Mouse (Mus musculus) common myeloid progenitor, adult 5-6 weeks (primary cell): ENCODE measurements around the gene Pa2g4. TPM values are rescaled to one million over a fixed set of nuclear protein-coding genes. Genes with fewer than 3 reads are reported as not detected.

Source experiments
- ATAC-seq: replicated peaks from 2 replicates; pipeline ENCODE4 v1.8.0; 2016; ENCODE audit warnings: low read depth, mild to moderate bottlenecking, moderate TSS enrichment, inconsistent platforms; ENCODE audit not compliant: poor library complexity, severe bottlenecking
- total RNA-seq: library from RNA; stranded (forward); fragments of 200-1000, 187-1606 nt; gene quantifications from 2 replicates; pipeline ENCODE4 v1.2.3, GENCODE M21; 2017

The Pa2g4 gene
- total RNA-seq, 1 experiment from 2014 or later = 532 TPM

- ATAC-seq = no peak
Observed at GRCm38 (mm10) chr10:128543100-128543499, 22.7 kb downstream of the Pa2g4 start.

- ATAC-seq = no peak
Observed at GRCm38 (mm10) chr10:128538340-128538870, 27.4 kb downstream of the Pa2g4 start.

- peak; percentile 98 for ATAC-seq
Observed at GRCm38 (mm10) chr10:128536266-128536940, 29.4 kb downstream of the Pa2g4 start.

- peak; percentile 72 for ATAC-seq
Observed at GRCm38 (mm10) chr10:128535624-128536265, 30.0 kb downstream of the Pa2g4 start.

- ATAC-seq = no peak
Observed at GRCm38 (mm10) chr10:128535206-128535605, 30.6 kb downstream of the Pa2g4 start.

- peak; percentile 8 for ATAC-seq
Observed at GRCm38 (mm10) chr10:128526366-128527356, 39.1 kb downstream of the Pa2g4 start.

- ATAC-seq = peak; percentile 81
Observed at GRCm38 (mm10) chr10:128525671-128526308, 40.0 kb downstream of the Pa2g4 start, which contains the start of gene Esyt1. Gene Esyt1 (minus strand): TSS chr10:128525871.

GRCm38 (mm10) chr10:128524732-128525662 is 40.8 kb downstream of the Pa2g4 start:
- peak; percentile 45 for ATAC-seq

- ATAC-seq = no peak
Observed at GRCm38 (mm10) chr10:128524111-128524731, 41.6 kb downstream of the Pa2g4 start.

- ATAC-seq = no peak
Observed at GRCm38 (mm10) chr10:128522351-128522750, 43.4 kb downstream of the Pa2g4 start.

GRCm38 (mm10) chr10:128520591-128520990 is 45.2 kb downstream of the Pa2g4 start:
- ATAC-seq = no peak

GRCm38 (mm10) chr10:128518833-128519232 is 47.0 kb downstream of the Pa2g4 start:
- ATAC-seq = no peak; the same call in 1 of the 2 replicates

GRCm38 (mm10) chr10:128516677-128517076 is 49.1 kb downstream of the Pa2g4 start:
- ATAC-seq = peak; percentile 91

GRCm38 (mm10) chr10:128516029-128516428 is 49.8 kb downstream of the Pa2g4 start:
- no peak for ATAC-seq

- no peak for ATAC-seq
Observed at GRCm38 (mm10) chr10:128515044-128515443, 50.7 kb downstream of the Pa2g4 start.

- ATAC-seq = no peak
Observed at GRCm38 (mm10) chr10:128511761-128512160, 54.0 kb downstream of the Pa2g4 start.

- ATAC-seq = no peak
Observed at GRCm38 (mm10) chr10:128511189-128511588, 54.6 kb downstream of the Pa2g4 start.

GRCm38 (mm10) chr10:128510301-128510700 is 55.5 kb downstream of the Pa2g4 start:
- no peak for ATAC-seq
